Mouse (Mus musculus): ENCODE measurements at regions not wholly inside any gene's neighbourhood (a gene's known extent, or its start where the extent isn't known, plus 50 kb on each side); places are given as distances from the start of the nearest gene placed in this dataset.

DNA sequence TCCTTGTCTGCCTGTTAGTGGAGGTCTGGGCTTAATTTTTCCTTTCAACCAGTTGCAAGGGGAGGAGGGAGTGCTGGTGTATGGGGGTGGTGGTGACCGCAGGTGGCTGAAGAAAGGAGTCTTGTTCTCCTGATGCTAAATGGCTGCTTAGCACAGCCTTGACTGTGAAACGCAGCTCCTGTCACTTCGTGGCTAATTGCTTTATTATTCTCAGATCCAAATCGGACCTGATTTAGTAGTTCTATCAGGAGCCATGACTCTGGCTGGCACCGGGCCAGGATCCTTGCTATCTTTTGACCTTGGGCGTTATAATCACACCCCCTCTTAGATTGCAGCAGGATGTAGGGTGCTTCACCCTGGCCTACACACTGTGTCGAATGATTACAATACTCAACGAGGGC is 726.8 kb downstream of the Bcl11a start:
- DNase-seq (ENCODE audit: low spot score): no peak

DNA sequence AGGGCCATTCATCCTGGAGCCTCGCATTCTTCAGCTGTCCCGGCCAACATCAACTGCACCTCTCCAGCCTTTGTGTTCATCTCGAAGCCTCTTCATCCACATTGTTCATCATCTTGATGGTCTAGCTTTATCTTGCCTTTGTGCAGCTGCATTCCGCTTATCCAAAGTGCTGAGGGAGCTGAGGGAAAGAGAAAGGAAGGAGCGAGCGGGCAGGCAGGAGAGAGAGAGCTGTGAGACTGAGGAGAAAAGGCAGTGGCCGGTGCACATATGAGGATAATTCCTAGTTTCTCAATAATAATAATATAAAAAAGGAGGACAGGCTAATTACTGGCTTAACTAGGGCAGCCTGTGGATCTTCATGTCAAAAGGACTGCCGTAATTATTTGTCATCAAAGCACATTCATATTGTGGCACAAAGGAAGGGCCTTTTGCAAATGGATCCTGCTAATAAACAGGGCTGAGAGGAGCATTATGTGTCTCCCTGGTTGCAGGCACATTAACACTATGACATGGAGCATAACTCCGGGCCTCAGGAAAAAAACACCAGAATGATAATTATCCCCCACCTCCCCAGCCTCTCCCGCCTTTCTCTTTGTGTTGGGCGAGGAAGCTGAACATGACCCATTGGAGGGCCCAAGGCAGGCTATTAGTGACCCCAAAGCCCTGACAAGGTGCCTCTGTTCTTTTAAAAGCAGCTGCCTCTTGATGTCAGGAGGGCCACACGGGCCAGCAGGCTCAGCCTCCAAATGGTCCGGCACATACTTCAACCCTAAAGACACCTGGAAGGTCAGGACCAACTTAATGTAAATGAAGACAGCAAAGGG is 751.9 kb downstream of the Bcl11a start:
- no peak for DNase-seq (ENCODE audit: low spot score)

DNA sequence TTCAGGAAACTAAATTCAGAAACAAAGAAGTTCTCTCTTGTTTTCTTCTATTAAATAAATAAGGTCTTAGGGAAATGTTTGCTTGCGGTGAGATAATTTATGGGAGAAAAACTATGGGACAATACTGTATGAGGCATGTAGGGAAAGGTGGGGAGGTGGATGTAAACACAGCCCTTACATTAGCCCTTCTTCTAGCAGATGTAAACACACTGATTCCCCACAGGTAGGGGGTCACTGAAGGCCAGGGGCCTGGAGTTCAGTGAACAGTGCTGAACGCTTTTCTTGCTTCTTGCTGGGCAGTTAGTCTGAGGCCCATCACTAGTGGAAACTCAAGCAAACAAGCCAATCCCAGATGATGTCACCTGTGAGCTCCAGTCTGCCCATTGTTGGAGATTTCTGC is 752.6 kb downstream of the Bcl11a start:
- DNase-seq (ENCODE audit: low spot score): no peak

DNA sequence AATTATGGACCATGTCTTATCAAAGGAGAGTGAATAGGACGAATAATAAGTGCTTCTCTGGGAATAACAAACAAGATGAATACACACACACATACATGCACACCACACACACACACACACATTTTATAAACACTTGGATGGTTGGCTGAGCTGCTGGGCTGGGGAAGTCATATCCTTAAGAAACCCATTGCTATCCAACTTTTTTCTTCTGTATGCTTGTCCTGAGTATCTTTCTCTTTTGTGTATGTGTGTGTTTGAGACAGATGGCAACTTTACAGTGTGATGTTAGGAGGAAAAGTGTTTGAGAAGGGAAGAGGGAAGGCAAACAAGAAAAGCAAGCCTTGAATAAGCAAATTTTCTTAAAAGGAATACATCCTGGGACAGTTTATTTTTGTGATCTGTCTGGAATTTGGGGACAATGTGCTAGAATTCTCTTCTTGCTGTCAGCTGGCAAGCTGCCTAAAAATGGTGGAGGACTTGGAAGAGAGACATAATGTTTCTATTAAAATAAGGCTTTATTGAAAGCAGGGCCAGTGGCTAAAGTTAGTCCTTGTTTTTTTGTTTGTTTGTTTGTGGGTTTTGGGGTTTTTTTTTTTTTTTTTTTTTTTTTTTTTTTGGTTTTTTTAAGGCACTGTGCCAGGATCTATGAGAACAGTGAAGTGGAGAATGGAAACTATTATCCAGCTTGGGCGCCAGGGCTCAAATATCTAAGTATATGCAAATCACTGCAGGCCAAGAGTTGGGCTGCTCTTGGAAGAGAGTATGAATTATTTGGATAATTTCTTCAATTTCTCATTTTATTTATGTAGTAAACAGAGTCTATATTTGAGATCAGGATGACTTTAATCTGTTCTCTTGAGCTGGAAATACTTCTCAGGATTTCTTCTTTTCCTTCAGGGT is 766.2 kb downstream of the Bcl11a start:
- DNase-seq (ENCODE audit: low spot score): no peak

DNA sequence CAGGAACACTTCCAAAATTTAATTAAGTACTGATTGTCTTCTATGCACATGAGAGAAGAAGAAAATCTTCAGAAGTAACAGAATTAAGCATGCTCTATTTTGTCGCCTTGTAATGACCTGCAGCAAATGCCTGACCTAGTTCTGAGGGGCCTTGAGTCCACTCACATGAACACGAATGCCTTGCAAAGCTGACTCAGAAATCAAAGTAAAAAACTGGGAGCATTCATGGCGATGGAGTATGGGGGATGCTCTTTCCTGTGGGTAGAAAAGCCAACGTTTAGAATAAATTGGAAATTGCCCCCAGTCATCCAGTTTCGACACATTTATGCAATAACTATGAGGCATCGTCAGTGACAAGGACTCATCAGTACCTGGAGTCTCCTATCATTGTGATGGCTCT is 779.1 kb downstream of the Bcl11a start:
- DNase-seq (ENCODE audit: low spot score): no peak

DNA sequence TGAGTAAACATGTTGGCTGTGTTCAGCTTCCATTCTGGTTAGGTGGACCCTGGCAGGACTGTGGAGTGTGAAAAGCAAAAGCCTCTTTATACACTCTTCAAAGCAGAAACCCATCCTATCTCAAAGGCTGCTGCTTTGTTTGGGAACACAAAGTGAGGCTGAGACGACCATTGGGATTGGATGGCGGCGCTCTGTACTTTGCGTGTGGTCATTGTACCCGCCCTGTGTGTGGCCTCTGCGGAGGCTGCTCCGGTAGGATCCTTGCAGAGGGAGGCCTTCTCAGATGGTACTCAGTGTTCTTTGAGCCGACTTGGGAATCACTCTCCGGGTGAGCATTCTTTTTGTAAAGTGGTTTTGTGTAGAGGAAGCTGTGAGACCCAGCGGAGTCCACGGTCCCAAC is 786.8 kb downstream of the Bcl11a start:
- DNase-seq (ENCODE audit: low spot score): no peak

DNA sequence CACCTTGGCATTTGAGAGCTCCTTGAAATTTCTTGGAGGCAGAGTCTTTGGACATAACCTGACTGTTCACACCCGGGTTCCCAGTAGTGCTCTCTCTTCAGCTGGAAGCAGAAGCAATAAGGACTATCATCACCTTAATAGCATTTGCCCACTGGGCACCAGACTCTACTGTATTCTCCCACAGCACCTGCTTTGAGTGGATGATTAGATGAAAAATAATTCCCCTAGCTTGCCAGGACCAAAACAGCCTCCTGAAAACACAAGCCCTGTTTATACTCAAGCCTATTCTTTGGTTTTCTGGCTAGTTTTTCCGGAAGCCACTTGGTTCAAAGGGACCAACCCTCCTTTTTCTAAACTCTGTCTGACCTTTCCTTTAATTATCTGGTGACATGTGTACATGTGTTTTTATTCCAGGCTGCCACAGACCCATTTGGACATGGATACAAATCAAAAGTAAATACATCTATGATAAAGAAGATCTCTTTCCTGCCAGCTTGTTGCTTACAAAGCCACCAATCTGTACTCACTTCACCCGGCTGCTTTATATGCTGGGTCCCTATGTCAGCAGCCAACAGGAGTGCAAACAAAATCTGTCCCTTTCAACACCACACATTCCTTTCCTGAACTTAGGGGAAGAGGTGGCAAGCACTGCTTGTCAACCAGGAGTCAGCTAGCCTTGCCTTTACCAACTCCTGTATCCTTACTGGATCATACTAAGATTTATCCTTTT is 787.4 kb downstream of the Bcl11a start:
- no peak for DNase-seq (ENCODE audit: low spot score)
